Mouse (Mus musculus): ENCODE data around the gene Paqr7.

DNA sequence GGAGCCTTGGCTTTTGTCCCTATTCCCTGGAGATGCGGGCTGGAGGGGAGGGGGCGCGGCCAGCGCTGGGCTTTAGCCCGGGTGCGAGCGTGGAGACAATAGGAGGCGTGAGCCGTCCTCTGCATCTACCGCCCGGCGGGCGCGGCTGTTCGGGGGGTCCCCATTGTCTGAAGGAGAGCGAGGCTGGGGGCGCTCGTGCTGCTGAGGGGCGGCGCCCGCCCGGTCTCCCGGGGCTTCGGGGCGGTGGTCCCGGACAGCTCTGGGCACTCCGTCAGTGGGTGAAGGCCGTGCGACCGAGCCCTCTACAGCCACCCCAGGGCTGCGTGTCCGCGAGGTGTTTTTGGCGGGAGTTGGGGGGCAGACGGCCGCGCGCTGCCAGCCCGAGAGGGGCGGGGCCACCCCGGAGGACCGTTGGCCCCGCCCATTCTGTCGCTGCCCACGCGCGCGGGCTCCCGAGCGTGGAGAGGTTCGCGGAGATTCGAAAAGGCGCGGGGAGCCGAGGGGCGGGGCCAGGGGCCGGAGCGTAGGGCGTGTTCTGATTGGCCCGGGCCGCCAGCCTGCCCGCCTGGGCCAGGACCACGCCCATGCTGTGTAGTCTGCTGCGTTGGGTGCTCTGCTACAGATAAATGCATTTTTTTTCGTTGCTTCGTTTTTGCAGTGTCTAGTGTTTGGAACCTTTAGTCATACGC lies 27.8 kb upstream of the Paqr7 start:
- TF ChIP-seq GATA2 (IDR thresholded peaks at IDR 0.05; ENCODE audit: borderline replicate concordance, low read depth, low read length) (no peak), CTCF (IDR thresholded peaks at IDR 0.05; ENCODE audit: low read depth, low read length) (no peak), GATA1 (IDR thresholded peaks at IDR 0.05; ENCODE audit: borderline replicate concordance, low read length) (no peak), TAL1 (conservative IDR thresholded peaks at IDR 0.05; ENCODE audit: low read depth, low read length) (no peak), POLR2AphosphoS5 (IDR thresholded peaks at IDR 0.05; ENCODE audit: insufficient replicate concordance, low read depth, low read length) (no peak)

All from G1E (cell line).